Mouse (Mus musculus) heart, embryonic 10.5 days (tissue): ENCODE measurements at regions not wholly inside any gene's neighbourhood (a gene's known extent, or its start where the extent isn't known, plus 50 kb on each side); places are given as distances from the start of the nearest gene placed in this dataset.
A peak's percentile ranks its signal among the peaks of the same experiment; 100 is the strongest.

Experiments
- DNase-seq: peaks from one replicate; pipeline ENCODE4 v3.0.0-alpha.2; 2017; ENCODE audit warnings: low spot score
- H3K27ac ChIP-seq: fragments of 300-500 bp; sonication (generic); 2 replicates; pipeline ENCODE4 v1.5.1; 2016; ENCODE audit warnings: mild to moderate bottlenecking
- H3K27me3 ChIP-seq: fragments of 300-500 bp; sonication (generic); 2 replicates; pipeline ENCODE4 v1.6.1; 2016; ENCODE audit warnings: mild to moderate bottlenecking; ENCODE audit not compliant: poor library complexity, insufficient read depth, severe bottlenecking
- H3K36me3 ChIP-seq: fragments of 300-500 bp; sonication (generic); 2 replicates; pipeline ENCODE4 v1.6.1; 2016; ENCODE audit warnings: mild to moderate bottlenecking, moderate library complexity
- H3K4me1 ChIP-seq: fragments of 300-500 bp; sonication (generic); 2 replicates; pipeline ENCODE4 v1.6.1; 2016; ENCODE audit warnings: mild to moderate bottlenecking
- H3K4me3 ChIP-seq: fragments of 300-500 bp; sonication (generic); 2 replicates; pipeline ENCODE4 v1.5.1; 2016; ENCODE audit warnings: mild to moderate bottlenecking, moderate library complexity
- H3K9me3 ChIP-seq: fragments of 300-500 bp; sonication (generic); 2 replicates; pipeline ENCODE4 v1.6.1; 2016; ENCODE audit warnings: mild to moderate bottlenecking, moderate library complexity
- WGBS: fragments of 180-500 bp; shearing (Covaris S2); methylation state at CpG from one replicate; pipeline ENCODE4 v1.1.7; 2016; 5-methylcytosine and 5-hydroxymethylcytosine counted together

DNA sequence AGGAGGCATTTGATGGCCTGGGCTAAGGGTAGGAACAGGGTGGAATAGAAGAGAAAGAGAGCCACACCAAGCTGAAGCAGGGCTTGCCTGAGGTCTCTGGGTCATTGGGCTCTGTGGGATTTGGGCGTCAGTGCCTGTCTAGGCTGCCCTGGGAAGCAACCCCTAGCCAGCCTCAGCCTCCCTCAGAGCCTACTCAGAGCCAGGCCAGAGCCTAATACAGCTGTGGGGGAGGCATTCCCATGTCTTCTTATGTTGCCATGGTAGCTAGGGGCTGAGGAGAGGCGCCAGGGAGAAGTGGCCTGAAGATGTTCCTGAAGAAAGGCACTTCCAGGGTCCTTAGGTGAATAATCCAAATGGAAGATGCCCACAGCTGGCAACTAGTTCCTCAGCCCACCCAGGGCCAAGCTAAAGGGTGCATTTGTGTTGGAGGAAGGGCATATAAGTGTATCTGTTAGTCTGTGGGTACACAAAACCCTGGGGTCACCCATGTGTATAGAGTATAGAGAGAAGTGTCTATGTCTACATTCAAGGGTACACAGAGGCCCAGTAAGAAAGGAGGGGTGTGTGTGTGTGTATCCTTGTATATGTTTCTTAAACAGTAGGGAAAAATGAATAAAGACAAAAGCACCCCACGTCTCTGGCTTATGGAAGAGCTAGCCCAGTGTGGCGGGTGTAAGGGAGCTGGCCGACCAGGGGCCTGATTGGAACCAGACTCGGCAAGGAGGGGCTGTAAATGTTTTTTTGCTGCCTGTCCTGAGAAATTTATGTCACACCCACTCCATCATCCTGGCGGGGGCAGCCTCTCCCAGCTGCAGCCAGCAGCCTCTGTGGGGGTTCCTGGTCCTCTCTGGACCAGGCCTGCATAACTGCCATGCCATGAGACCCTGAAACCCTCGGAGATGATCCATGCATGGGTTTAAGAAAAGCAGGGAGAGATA, 134.2 kb downstream of the Pja1 start:
- H3K4me1 ChIP-seq = peaks cover 15% of the 10 kb centered on the region
- H3K4me3 ChIP-seq = no peak overlapping the region
- no peak overlapping the region; the same call in 1 of the 2 replicates for H3K27ac ChIP-seq
- H3K36me3 ChIP-seq = no peaks in the 10 kb centered on the region
- H3K9me3 ChIP-seq = no peaks in the 10 kb centered on the region
- DNase-seq = peak; percentile 62
- peaks cover 71% of the 10 kb centered on the region for H3K27me3 ChIP-seq
- WGBS = 42% methylated on average over 8 of the region's 8 CpGs

DNA sequence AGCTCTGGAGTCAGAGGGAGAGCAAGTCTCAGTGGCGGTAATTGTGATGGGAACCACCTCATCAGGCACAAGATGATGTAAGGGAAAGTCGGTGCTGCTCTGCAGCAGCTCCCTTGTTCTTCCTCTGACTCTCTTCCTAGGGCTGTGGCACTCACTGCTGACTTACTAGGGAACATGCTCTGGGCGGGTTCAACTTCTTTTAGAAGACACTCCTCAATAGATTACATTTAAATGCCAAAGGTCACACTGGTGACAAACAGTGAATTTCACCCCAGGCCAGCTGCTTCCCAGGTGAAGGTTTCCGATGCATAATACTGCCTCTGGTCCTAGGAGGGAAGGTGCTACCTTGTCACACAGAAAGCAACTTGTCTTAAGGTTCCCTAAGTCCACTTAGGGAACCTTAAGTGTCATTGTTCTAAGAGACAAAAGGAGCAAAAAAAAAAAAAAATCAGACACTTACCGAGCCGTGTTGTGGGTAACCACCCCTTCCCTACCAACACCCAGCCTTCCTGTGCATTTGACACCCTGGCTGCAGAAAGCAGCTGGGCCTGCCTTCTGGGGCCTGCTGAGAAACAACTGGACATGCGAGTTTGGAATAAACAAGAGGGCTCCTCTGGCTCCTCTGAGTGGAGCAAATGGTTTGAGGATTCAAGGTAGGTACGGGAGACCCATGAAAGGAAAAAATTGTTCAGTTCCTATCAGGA, 135.0 kb downstream of the Pja1 start:
- H3K9me3 ChIP-seq = no peaks in the 10 kb centered on the region
- H3K27me3 ChIP-seq = peaks cover 76% of the 10 kb centered on the region
- peak; percentile 6 for DNase-seq
- WGBS = 47% methylated on average over 8 of the region's 8 CpGs
- H3K4me3 ChIP-seq = no peak overlapping the region
- no peak overlapping the region; the same call in 1 of the 2 replicates for H3K27ac ChIP-seq
- H3K4me1 ChIP-seq = peaks cover 15% of the 10 kb centered on the region
- no peaks in the 10 kb centered on the region for H3K36me3 ChIP-seq

DNA sequence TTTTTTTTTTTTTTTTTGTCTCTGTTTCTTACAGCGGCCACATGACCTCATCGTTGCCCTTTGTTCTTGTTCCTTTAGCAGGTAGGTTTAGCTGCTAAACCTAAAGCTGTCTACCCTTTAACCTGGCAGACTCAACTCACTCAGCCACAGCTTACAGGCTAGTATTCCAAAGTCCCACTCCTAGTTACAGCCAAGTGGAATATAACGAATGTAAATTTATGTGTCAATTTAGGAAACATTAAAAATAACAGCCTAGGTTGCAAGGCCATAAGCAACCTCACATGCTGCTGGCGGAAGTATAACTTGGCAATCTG, 138.7 kb downstream of the Pja1 start:
- DNase-seq = peak; percentile 19
- Histone ChIP-seq H3K27me3 (peaks cover 64% of the 10 kb centered on the region), H3K4me1 (peaks cover 20% of the 10 kb centered on the region), H3K9me3 (no peaks in the 10 kb centered on the region), H3K4me3 (no peak overlapping the region), H3K36me3 (no peaks in the 10 kb centered on the region), H3K27ac (no peak overlapping the region)
- 55% methylated on average over 4 of the region's 4 CpGs for whole genome bisulfite sequencing

DNA sequence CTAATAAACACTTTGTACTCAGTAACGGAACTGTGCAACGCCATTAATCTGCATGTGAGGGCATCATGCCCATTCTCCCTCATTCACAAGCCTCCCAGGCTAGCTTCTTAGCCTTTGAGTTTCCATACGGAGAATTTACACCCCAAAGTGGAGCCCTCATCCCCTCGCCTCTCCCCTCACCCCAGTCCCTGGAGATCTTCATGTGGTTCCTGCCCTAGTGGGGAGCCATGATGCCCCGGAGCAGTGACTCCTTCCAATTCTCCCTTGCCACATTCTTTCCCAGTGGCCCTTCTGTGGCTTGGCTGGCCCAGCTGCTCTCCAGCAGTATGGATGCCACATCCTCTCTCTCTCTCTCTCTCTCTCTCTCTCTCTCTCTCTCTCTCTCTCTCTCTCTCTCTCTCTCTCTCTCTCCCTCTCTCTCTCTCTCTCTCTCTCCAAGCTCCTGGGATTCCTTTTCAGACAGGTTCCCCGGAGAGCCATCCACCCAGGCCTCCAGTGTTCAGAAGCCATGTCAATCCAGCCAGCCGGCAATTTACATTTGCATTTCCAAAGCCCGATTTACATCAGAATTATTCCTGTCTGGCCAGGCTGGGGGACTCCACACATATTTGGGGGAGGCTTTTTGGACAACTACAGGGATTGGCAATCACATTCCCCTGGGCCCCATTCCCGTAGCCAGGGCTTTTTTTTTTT, 139.2 kb downstream of the Pja1 start:
- WGBS = 72% methylated on average over 9 of the region's 9 CpGs
- Histone ChIP-seq H3K27ac (no peak overlapping the region), H3K4me1 (peaks cover 15% of the 10 kb centered on the region), H3K27me3 (peaks cover 62% of the 10 kb centered on the region), H3K36me3 (no peaks in the 10 kb centered on the region), H3K9me3 (no peaks in the 10 kb centered on the region), H3K4me3 (no peak overlapping the region)
- peak; percentile 68 for DNase-seq

DNA sequence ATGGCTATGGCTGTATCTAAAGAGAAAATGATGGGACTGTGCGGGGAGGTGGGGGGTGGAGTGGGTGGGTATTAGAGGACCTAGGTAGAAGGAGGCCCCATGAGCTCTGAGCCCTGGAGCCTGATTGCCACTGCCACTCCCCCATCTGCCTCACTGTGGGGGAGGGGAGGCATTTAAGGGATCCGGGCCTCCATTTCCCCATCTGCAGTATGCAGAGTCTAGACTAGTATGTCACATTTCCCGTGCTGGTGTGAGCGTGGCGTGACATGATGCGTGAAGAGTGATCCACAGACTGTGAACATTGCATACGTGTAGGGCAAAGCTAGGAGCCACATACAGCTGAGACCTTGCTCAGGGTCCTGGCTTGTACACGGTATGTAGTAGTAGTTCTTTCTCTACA, 140.7 kb downstream of the Pja1 start:
- WGBS = 86% methylated on average over 8 of the region's 8 CpGs

DNA sequence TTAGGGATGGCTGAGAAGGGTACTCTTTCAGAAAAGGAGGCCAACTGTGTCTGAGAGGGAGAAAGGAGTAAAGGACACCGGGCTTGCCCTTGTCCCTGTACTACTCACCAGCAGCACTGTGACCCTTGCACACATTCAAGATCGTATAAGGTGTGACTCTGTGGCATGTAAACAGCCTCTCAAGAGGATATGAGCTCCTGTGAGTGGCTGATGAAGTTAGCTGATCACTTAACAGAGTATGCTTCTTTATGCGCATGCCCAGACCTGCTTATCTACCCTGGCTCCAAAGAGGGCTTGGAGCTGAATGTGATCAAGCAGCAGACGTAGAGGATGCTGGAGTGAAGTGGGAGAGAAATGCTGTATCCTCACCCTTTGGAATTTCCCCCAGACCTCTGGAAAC, 142.5 kb downstream of the Pja1 start:
- Histone ChIP-seq H3K36me3 (no peaks in the 10 kb centered on the region), H3K27me3 (peaks cover 60% of the 10 kb centered on the region), H3K27ac (0 out of 2 replicates have a peak overlapping the region, but pooled peaks have one; percentile 3), H3K4me3 (no peak overlapping the region), H3K4me1 (peaks cover 21% of the 10 kb centered on the region), H3K9me3 (no peaks in the 10 kb centered on the region)
- WGBS = 40% methylated on average over 4 of the region's 4 CpGs
- peak; percentile 65 for DNase-seq

More for the DNA sequence above, 140.7 kb downstream of the Pja1 start:
- no peak overlapping the region for H3K4me3 ChIP-seq
- peaks cover 57% of the 10 kb centered on the region for H3K27me3 ChIP-seq
- no peak overlapping the region for H3K27ac ChIP-seq
- H3K9me3 ChIP-seq = no peaks in the 10 kb centered on the region
- DNase-seq = peak; percentile 43
- H3K36me3 ChIP-seq = no peaks in the 10 kb centered on the region
- H3K4me1 ChIP-seq = peaks cover 19% of the 10 kb centered on the region

DNA sequence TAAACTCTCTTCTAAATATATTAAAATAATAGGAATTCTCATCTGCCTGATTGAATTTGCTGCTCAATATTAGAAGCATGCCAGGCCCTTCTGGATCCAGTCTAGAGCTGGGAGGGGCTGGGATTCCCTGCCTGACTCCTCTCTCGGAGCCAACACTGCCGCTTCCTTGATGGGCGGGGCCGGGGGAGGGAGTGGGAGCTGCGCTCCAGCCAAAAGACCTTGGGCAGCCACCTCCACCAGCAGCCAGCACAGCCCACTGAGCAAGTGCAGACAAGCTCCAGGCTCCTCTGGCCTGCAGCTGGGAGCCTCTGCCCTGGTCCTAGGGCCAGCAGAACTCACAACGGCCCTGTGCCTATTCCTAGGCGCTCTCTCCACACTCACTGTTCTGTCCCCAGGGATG, 144.9 kb downstream of the Pja1 start:
- Histone ChIP-seq H3K27me3 (peaks cover 59% of the 10 kb centered on the region), H3K27ac (peak overlapping the region; percentile 42; the same call in 1 of the 2 replicates), H3K9me3 (no peaks in the 10 kb centered on the region), H3K4me3 (no peak overlapping the region), H3K36me3 (no peaks in the 10 kb centered on the region), H3K4me1 (peaks cover 21% of the 10 kb centered on the region)
- peak; percentile 81 for DNase-seq
- 30% methylated on average over 7 of the region's 7 CpGs for WGBS

DNA sequence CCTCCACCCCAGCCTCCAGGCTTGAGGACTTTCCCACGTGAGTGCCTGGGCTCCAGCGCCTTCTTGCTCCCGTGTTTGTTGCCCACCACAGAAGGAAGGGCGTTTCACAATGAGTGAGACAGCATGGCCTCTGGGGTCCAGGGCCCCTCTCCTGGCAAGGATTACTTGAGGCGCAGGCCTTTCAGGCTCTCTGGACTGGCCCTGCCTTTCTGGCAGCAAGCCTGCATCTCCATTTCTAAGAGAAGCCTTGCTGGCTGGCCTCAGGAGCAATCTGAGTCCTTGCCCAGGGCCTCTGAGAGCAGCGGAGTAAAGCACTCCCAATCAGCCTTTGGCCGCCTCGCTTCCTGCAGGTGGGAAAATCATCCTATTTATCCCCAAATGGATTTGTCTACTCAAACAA, 145.6 kb downstream of the Pja1 start:
- Histone ChIP-seq H3K4me1 (peaks cover 21% of the 10 kb centered on the region), H3K27ac (peak overlapping the region; percentile 42), H3K27me3 (peaks cover 59% of the 10 kb centered on the region), H3K9me3 (no peaks in the 10 kb centered on the region), H3K4me3 (no peak overlapping the region), H3K36me3 (no peaks in the 10 kb centered on the region)
- peak; percentile 71 for DNase-seq
- 64% methylated on average over 8 of the region's 8 CpGs for WGBS

DNA sequence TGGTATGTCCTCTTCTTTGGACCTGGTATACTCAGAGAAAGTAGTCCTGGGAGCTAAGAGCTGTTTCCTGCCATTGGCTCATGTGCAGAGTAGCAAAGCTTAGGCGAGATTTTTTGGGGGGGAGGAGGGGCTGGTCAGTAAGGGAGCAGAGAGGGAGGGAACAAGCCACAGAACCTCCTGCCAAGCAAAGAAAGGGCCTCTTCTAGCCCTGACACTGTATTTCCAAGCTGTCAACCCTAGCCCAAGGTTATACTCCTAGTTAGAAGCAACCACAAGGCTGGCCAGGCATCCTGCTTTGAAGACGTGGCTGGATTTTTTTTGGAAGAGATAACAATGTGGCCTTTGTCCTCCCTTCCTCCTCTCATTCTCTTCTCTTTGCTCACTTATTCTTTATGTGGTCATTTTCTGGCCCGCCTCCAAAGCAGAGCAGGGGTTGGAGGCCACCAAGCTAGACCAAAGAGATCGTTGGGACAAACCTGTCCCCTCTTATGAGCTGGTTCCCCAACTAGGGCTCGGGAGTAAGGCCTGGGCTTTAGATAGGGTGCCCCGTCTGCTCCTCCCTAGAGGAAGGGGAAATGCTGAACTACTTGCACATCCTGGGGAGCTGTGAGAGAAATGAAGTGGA, 146.4 kb downstream of the Pja1 start:
- H3K9me3 ChIP-seq = no peaks in the 10 kb centered on the region
- H3K4me1 ChIP-seq = peaks cover 21% of the 10 kb centered on the region
- no peak overlapping the region for H3K4me3 ChIP-seq
- no peaks in the 10 kb centered on the region for H3K36me3 ChIP-seq
- WGBS = 54% methylated on average over 6 of the region's 6 CpGs
- no peak overlapping the region for H3K27ac ChIP-seq
- DNase-seq = no peak
- peaks cover 61% of the 10 kb centered on the region for H3K27me3 ChIP-seq

DNA sequence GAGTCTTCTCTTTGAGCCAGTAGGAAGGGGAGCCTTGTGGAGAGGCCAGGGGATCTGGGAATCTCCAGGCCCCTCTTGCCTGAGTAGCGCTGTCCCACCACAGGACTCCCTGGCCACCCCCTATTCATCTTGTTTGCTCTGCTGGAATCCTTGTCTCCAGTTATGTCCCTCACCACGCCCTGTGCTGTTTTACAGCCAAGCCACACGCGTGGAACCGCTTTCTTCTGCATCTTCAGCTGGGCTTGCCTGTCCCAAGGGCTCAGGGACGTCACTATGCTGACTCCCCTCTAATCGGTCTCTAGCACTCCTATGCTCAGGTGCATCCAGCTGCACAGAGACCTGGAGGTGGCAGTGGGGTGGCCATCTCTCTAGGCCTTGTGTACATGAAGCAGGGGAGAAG, 151.3 kb downstream of the Pja1 start:
- WGBS = 86% methylated on average over 7 of the region's 7 CpGs
- H3K36me3 ChIP-seq = no peaks in the 10 kb centered on the region
- no peaks in the 10 kb centered on the region for H3K9me3 ChIP-seq
- H3K4me1 ChIP-seq = peaks cover 7% of the 10 kb centered on the region; the same call in 1 of the 2 replicates
- DNase-seq = no peak
- no peak overlapping the region for H3K27ac ChIP-seq
- no peak overlapping the region for H3K4me3 ChIP-seq
- peaks cover 58% of the 10 kb centered on the region for H3K27me3 ChIP-seq

DNA sequence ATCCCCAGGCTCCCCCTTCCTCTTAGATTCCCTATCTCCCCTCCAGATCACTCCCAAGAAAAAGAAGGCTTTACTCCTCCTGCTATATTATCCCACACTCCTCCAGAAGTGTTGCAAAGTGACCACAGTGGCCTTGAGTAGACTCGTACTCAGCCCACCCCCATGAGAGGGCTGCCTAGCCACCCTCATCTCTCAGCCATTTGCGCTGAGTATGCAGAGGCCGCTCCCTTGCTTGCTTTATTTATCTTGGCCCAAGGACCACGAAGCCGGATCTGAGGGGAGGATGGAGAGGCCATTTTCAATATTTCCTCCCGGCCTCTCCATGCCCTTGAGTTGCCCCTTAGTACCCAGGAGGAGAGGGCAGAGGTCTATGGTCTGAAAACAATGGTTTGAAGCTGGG, 151.9 kb downstream of the Pja1 start:
- H3K27me3 ChIP-seq = peaks cover 52% of the 10 kb centered on the region
- no peaks in the 10 kb centered on the region for H3K9me3 ChIP-seq
- no peak overlapping the region for H3K4me3 ChIP-seq
- H3K4me1 ChIP-seq = peaks cover 7% of the 10 kb centered on the region; the same call in 1 of the 2 replicates
- no peak for DNase-seq
- H3K27ac ChIP-seq = no peak overlapping the region
- 57% methylated on average over 6 of the region's 6 CpGs for WGBS
- H3K36me3 ChIP-seq = no peaks in the 10 kb centered on the region

DNA sequence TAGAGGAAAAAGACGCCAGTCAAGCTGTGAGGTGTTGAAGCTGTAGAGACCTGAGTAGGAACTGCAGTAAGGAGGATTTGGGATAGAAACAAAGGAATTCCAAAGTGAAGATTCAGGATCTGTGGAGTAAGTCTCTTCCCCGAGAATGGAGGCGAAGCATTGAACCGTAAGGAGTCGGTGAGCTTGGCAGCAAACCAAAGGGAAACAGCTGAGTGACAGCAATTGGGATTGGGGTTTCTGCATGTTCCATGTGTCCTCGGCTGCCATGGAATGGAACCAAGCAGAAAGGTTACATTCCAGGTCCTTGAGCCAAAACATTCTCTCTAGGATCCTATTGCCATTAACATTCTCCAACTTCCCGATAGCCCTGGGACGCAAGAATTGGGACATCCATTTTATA, 152.9 kb downstream of the Pja1 start:
- H3K4me3 ChIP-seq = no peak overlapping the region
- no peak overlapping the region for H3K27ac ChIP-seq
- H3K9me3 ChIP-seq = no peaks in the 10 kb centered on the region
- H3K4me1 ChIP-seq = peaks cover 7% of the 10 kb centered on the region; the same call in 1 of the 2 replicates
- WGBS = 79% methylated on average over 8 of the region's 8 CpGs
- H3K36me3 ChIP-seq = no peaks in the 10 kb centered on the region
- peaks cover 42% of the 10 kb centered on the region for H3K27me3 ChIP-seq
- no peak for DNase-seq
